Mouse (Mus musculus): ENCODE results near the gene Obp1b.
"Not testable (repeated sequence)": the region's sequence is repeated elsewhere in the genome, so short reads cannot be mapped to it uniquely, and the experiment has no call there.

The Obp1b gene

GRCm38 (mm10) chrX:78186477-78186876, at the start of gene Obp1b:
Obp1b (plus strand) TSS chrX:78186777.
- not testable (repeated sequence) for DNase-seq (ENCODE audit: low spot score)

- not testable (repeated sequence) for DNase-seq (ENCODE audit: low spot score)
Measured at GRCm38 (mm10) chrX:78202220-78202619, 15.6 kb downstream of the Obp1b start.

GRCm38 (mm10) chrX:78202829-78203228, 16.3 kb downstream of the Obp1b start:
- no peak for DNase-seq (ENCODE audit: low spot score)

Data from embryo, embryonic 10.5 days (tissue).